Mouse (Mus musculus) ES-Bruce4 (cell line): ENCODE results near the gene Atrn.

ENCODE experiments used
- CTCF ChIP-seq: IDR thresholded peaks from one replicate; pipeline ENCODE4 v1.8.1; 2011; ENCODE audit warnings: low read depth, low read length
- EP300 ChIP-seq: IDR thresholded peaks from 2 replicates; pipeline ENCODE4 v1.6.1; 2011; ENCODE audit warnings: low read depth, low read length; ENCODE audit not compliant: insufficient read depth

DNA sequence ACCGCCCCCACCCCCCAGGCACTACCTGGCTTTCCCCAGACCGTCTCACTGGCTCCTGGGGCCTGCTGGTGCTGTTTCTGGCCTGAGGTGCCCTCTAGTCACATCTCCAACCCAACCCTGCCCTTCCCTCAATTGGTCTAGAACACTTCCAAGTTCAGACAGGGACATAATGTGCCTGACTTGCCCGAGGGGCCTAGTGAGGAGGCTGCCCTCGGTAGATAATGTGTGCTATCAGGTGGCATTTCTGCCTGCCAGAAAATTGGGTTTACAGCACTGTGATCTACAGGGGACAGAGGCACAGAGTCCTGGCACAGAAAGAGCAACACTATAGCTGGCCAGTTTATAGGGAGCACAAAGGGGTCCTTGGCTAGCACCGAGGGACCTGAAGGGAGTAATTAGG lies 145.7 kb downstream of the Atrn start:
- TF ChIP-seq CTCF (no peak), EP300 (no peak)
